ENCODE assay signal across 17 mouse cellular contexts in the genomic region with DNA sequence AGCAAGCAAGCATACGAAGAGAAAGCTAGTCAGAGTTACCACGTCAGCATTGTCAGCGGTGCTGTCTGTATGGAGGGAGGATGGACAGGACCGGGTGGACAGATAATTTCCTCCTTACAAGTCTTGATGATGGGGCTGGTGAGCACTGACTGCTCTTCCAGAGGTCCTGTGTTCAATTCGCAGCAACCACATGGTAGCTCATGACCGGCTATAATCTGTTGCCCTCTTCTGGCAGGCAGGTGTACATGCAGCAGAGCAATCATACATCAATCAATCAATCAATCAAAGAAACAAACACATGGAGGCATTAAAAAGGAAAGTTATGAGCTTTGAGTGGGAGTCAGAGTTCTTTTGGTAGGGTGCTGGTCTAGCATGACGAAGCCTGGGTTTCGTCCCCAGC.
DNase-seq lines count a peak whose midpoint lies in the region; ATAC-seq and TF ChIP-seq lines count a peak whose summit lies in the region.
"Had no signal": no experiment of that assay in that cellular context is flagged by ENCODE, and none has a peak within 500 bp of the region (broad histone marks: within the 10 kb centered on the region; RNA-seq: fewer than 3 reads in every experiment).

No protein-coding gene starts in this region.

- H3K27me3 ChIP-seq in heart, adult 2 months (ENCODE audit: control insufficient read depth, insufficient read depth, low read length): no peaks in the 10 kb centered on the region
- H3K27me3 ChIP-seq in liver, embryonic 14.5 days (ENCODE audit: control insufficient read depth, insufficient read depth, low read length): no peaks in the 10 kb centered on the region
- H3K27me3 ChIP-seq in liver, embryonic 12.5 days (replicated peaks): no peaks in the 10 kb centered on the region
- H3K27me3 ChIP-seq in CH12.LX (replicated peaks): peaks cover 2% of the 10 kb centered on the region

- H3K79me2 ChIP-seq in heart, adult 2 months (replicated peaks; ENCODE audit: control insufficient read depth, insufficient read depth, low read length): no peaks in the 10 kb centered on the region
- H3K79me2 ChIP-seq in CH12.LX (replicated peaks; ENCODE audit: control insufficient read depth, extremely low read depth, insufficient read depth, poor library complexity, severe bottlenecking): no peaks in the 10 kb centered on the region

- TF ChIP-seq CTCF in heart, adult 2 months (IDR thresholded peaks at IDR 0.05): peak; percentile 67
- peak; percentile 48 for TF ChIP-seq CTCF in liver, embryonic 14.5 days (IDR thresholded peaks at IDR 0.05; ENCODE audit: low read depth)
- peak; percentile 55 to 67 for TF ChIP-seq CTCF in CH12.LX (conservative IDR thresholded peaks at IDR 0.05 in 1 of 2, IDR thresholded peaks at IDR 0.05 in 1 of 2; ENCODE audit: low read depth in 2 of 2, low read length in 2 of 2)
- peak; percentile 19; the same call in 1 of the 2 replicates for TF ChIP-seq CTCF in embryonic fibroblast, embryonic 13.5 days (IDR thresholded peaks at IDR 0.05; ENCODE audit: borderline replicate concordance, insufficient read depth, low read length)

- H3K27ac ChIP-seq in heart, adult 2 months: no peak overlapping the region
- H3K27ac ChIP-seq in liver, embryonic 14.5 days: no peak overlapping the region
- no peak overlapping the region for H3K27ac ChIP-seq in liver, embryonic 12.5 days
- H3K27ac ChIP-seq in CH12.LX (ENCODE audit: insufficient read depth, low read depth): no peak overlapping the region
- H3K27ac ChIP-seq in embryonic fibroblast, embryonic 13.5 days (ENCODE audit: insufficient read depth, low read length): no peak overlapping the region
- H3K27ac ChIP-seq: embryonic facial prominence, embryonic 10.5 days; heart, embryonic 10.5 days had no signal

- in situ Hi-C loops in CH12.LX (cut with MboI; ENCODE audit: low pct_ligation_motif_present, low pct_unique_long_range_greater_than_20kb, low sequenced_read_pairs): no loop called here

- peaks cover 2% of the 10 kb centered on the region for H3K4me1 ChIP-seq in heart, adult 2 months (ENCODE audit: control insufficient read depth, insufficient read depth, low read length)
- peaks cover 0 to 6% of the 10 kb centered on the region in 2 experiments; a peak in 2 of 4 replicates for H3K4me1 ChIP-seq in liver, embryonic 14.5 days (replicated peaks; ENCODE audit: control insufficient read depth in 2 of 2, insufficient read depth in 2 of 2, low read length in 1 of 2)
- H3K4me1 ChIP-seq in liver, embryonic 12.5 days: peaks cover 22% of the 10 kb centered on the region
- peaks cover 0 to 9% of the 10 kb centered on the region in 2 experiments; a peak in 1 of 4 replicates for H3K4me1 ChIP-seq in CH12.LX (ENCODE audit: control insufficient read depth in 1 of 2, insufficient read depth in 2 of 2)
- no peaks in the 10 kb centered on the region for H3K4me1 ChIP-seq in embryonic fibroblast, embryonic 13.5 days (ENCODE audit: control insufficient read depth, insufficient read depth, low read length)

- no peak for DNase-seq in heart, adult 2 months
- DNase-seq in heart, postnatal 4 days: no peak
- DNase-seq in liver, embryonic 14.5 days (ENCODE audit: low read depth in 3 of 3, low spot score in 3 of 3): no peak
- DNase-seq in CH12.LX (ENCODE audit: extremely low read depth): peak; percentile 20
- DNase-seq in adrenal gland, postnatal 14 days: no peak
- DNase-seq: adrenal gland, postnatal 36 days; B cell, adult 2 months; cerebellum, postnatal 10 days; gastrocnemius, postnatal 14 days; heart, postnatal 36 days; kidney, postnatal 14 days; left cerebral cortex, postnatal 4 days had no signal

- H3K4me3 ChIP-seq in heart, adult 2 months: no peak overlapping the region
- H3K4me3 ChIP-seq in liver, embryonic 14.5 days (ENCODE audit: insufficient read depth in 1 of 2, low read depth in 2 of 2, low read length in 2 of 2): no peak overlapping the region
- no peak overlapping the region for H3K4me3 ChIP-seq in liver, embryonic 12.5 days
- no peak overlapping the region for H3K4me3 ChIP-seq in CH12.LX (replicated peaks in 1 of 3; ENCODE audit: low read depth in 2 of 3, low read length in 2 of 3, poor library complexity in 1 of 3)
- H3K4me3 ChIP-seq in embryonic fibroblast, embryonic 13.5 days (ENCODE audit: insufficient read depth, low read length): no peak overlapping the region
- H3K4me3 ChIP-seq: embryonic facial prominence, embryonic 10.5 days; heart, embryonic 10.5 days had no signal

- TF ChIP-seq RAD21 in CH12.LX (IDR thresholded peaks at IDR 0.05; ENCODE audit: low read depth, low read length): peak; percentile 61

- intact Hi-C loops in heart, adult 2 months (cut with DNase I): loop anchor here (2.0 kb wide), 1 partner anchor 13 kb away; no protein-coding TSS in a partner anchor

- WGBS in heart, adult 2 months: 88% methylated on average over 8 of the region's 8 CpGs
- 53% methylated on average over 8 of the region's 8 CpGs for WGBS in liver, embryonic 14.5 days (ENCODE audit: insufficient replicate concordance)
- 60% methylated on average over 8 of the region's 8 CpGs for WGBS in liver, embryonic 12.5 days (ENCODE audit: insufficient replicate concordance)

- H3K9ac ChIP-seq in heart, adult 2 months (ENCODE audit: low read depth, low read length): no peak overlapping the region
- H3K9ac ChIP-seq in liver, embryonic 14.5 days (replicated peaks): no peak overlapping the region
- no peak overlapping the region for H3K9ac ChIP-seq in liver, embryonic 12.5 days
- H3K9ac ChIP-seq in CH12.LX (ENCODE audit: insufficient read depth, low read depth): no peak overlapping the region

- no peak for TF ChIP-seq POLR2A in heart, adult 2 months (IDR thresholded peaks at IDR 0.05; ENCODE audit: insufficient read depth, low read depth, low read length)
- no peak for TF ChIP-seq POLR2A in CH12.LX (IDR thresholded peaks at IDR 0.05; ENCODE audit: low read depth, low read length)
- TF ChIP-seq POLR2A in embryonic fibroblast, embryonic 13.5 days (IDR thresholded peaks at IDR 0.05; ENCODE audit: low read depth, low read length): no peak

- dilution Hi-C loops in CH12.LX (cut with MboI; ENCODE audit: extremely low pct_ligation_motif_present, extremely low pct_unique_long_range_greater_than_20kb, low sequenced_read_pairs): no loop called here

- no peak for ATAC-seq in liver, embryonic 14.5 days (ENCODE audit: insufficient read depth)
- no peak for ATAC-seq in liver, embryonic 12.5 days
- no peak for ATAC-seq in monocyte, adult 5-6 weeks (replicated peaks; ENCODE audit: insufficient number of reproducible peaks, low FRiP score, low TSS enrichment, poor library complexity, severe bottlenecking)

- no peak for TF ChIP-seq EP300 in heart, adult 2 months (IDR thresholded peaks at IDR 0.05; ENCODE audit: insufficient read depth, low read depth, low read length)
- TF ChIP-seq EP300 in liver, embryonic 14.5 days (IDR thresholded peaks at IDR 0.05; ENCODE audit: low read depth): no peak
- TF ChIP-seq EP300 in CH12.LX (IDR thresholded peaks at IDR 0.05; ENCODE audit: low read length): no peak

- H3K36me3 ChIP-seq in heart, adult 2 months (ENCODE audit: control insufficient read depth, insufficient read depth, low read length): no peaks in the 10 kb centered on the region
- H3K36me3 ChIP-seq in liver, embryonic 14.5 days (replicated peaks; ENCODE audit: control insufficient read depth, insufficient read depth, low read depth): no peaks in the 10 kb centered on the region
- H3K36me3 ChIP-seq in liver, embryonic 12.5 days: no peaks in the 10 kb centered on the region
- H3K36me3 ChIP-seq in CH12.LX (replicated peaks in 1 of 2; ENCODE audit: control insufficient read depth in 1 of 2, insufficient read depth in 1 of 2, low read length in 1 of 2): no peaks in the 10 kb centered on the region

- no peak overlapping the region for H3K4me2 ChIP-seq in liver, embryonic 14.5 days (ENCODE audit: low read depth)
- H3K4me2 ChIP-seq in liver, embryonic 12.5 days: no peak overlapping the region
- no peak overlapping the region for H3K4me2 ChIP-seq in CH12.LX (ENCODE audit: insufficient read depth, low read depth, poor library complexity, severe bottlenecking)

- H3K9me3 ChIP-seq in liver, embryonic 14.5 days (ENCODE audit: control insufficient read depth, low read length): no peaks in the 10 kb centered on the region
- H3K9me3 ChIP-seq in liver, embryonic 12.5 days (replicated peaks): no peaks in the 10 kb centered on the region
- no peaks in the 10 kb centered on the region for H3K9me3 ChIP-seq in CH12.LX (replicated peaks; ENCODE audit: low read length)
- H3K9me3 ChIP-seq: embryonic facial prominence, embryonic 10.5 days; heart, embryonic 10.5 days had no signal

TF ChIP-seq in CH12.LX, 34 proteins besides CTCF, POLR2A, EP300 and RAD21:
- peak; percentile 57 for TF ChIP-seq SMC3 (IDR thresholded peaks at IDR 0.05; ENCODE audit: low read depth, low read length)
- TF ChIP-seq MYC (IDR thresholded peaks at IDR 0.05; ENCODE audit: low read depth, low read length): peak; percentile 91
- TF ChIP-seq MAX (IDR thresholded peaks at IDR 0.05; ENCODE audit: low read length): peak; percentile 76
- TF ChIP-seq NELFE (IDR thresholded peaks at IDR 0.05; ENCODE audit: low read depth, low read length): no peak
TF ChIP-seq in CH12.LX: peak in this region for 3.
